ENCODE assay signal across 9 mouse cellular contexts in the genomic region with DNA sequence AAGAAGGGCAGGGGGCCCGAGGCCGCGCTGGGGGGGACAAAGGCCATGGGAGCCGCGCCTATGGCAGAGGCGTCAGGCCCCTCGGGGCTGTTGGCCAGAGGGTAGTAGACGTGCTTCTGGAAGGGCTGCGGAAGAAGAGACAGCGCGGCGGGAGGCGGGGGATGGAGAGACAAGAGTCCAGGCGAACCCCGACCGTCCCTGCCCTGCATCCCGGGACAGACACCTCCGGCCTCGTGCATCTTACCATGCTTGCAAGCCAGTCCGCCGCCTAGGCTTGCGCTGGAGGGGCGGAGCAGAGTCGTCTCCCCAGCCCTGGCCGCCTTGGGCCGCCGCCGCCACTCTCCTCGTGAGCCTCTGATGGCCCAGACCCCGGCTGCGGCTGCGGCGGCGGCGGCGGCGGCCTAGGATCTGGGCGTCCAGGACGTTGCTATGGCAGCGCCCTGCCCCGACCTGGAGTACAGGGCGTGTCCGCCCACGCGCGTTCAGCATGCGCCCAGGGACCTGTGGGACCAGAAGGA. TPM values are rescaled to one million over a fixed set of nuclear protein-coding genes. Genes with fewer than 3 reads are reported as not detected.
DNase-seq lines count a peak whose midpoint lies in the region; ATAC-seq and TF ChIP-seq lines count a peak whose summit lies in the region.
"Had no signal": no experiment of that assay in that cellular context is flagged by ENCODE, and none has a peak within 500 bp of the region (broad histone marks: within the 10 kb centered on the region; RNA-seq: fewer than 3 reads in every experiment).

No protein-coding gene starts in this region.

- WGBS in forebrain, embryonic 13.5 days = 2% methylated on average over 37 of the region's 47 CpGs
- WGBS in intestine, postnatal 0 days = 2% methylated on average over 47 of the region's 47 CpGs
- WGBS in stomach, embryonic 15.5 days = 5% methylated on average over 45 of the region's 47 CpGs

- H3K4me3 ChIP-seq in layer of hippocampus, adult 2 months = peak overlapping the region; percentile 74
- peak overlapping the region; percentile 25 for H3K4me3 ChIP-seq in brown adipose tissue, adult 24 weeks (ENCODE audit: insufficient read depth, low read depth, low read length)
- peak overlapping the region; percentile 46 for H3K4me3 ChIP-seq in forebrain, embryonic 13.5 days
- peak overlapping the region; percentile 41 for H3K4me3 ChIP-seq in intestine, postnatal 0 days (ENCODE audit: low read depth, low read length)
- H3K4me3 ChIP-seq in stomach, embryonic 15.5 days (replicated peaks) = peak overlapping the region; percentile 34

- peaks cover 7% of the 10 kb centered on the region; the same call in 1 of the 2 replicates for H3K27me3 ChIP-seq in forebrain, embryonic 13.5 days
- H3K27me3 ChIP-seq in intestine, postnatal 0 days (replicated peaks; ENCODE audit: control insufficient read depth, insufficient read depth, low read length) = peaks cover 14% of the 10 kb centered on the region
- peaks cover 6% of the 10 kb centered on the region; the same call in 1 of the 2 replicates for H3K27me3 ChIP-seq in stomach, embryonic 15.5 days (replicated peaks)

- no peaks in the 10 kb centered on the region for H3K4me1 ChIP-seq in brown adipose tissue, adult 24 weeks (ENCODE audit: control insufficient read depth, insufficient read depth, insufficient read length, low read length)
- peaks cover 50% of the 10 kb centered on the region for H3K4me1 ChIP-seq in forebrain, embryonic 13.5 days
- peaks cover 13% of the 10 kb centered on the region; the same call in 1 of the 2 replicates for H3K4me1 ChIP-seq in intestine, postnatal 0 days (replicated peaks; ENCODE audit: control insufficient read depth, insufficient read depth, low read length)
- H3K4me1 ChIP-seq in stomach, embryonic 15.5 days = peaks cover 19% of the 10 kb centered on the region

- H3K36me3 ChIP-seq in forebrain, embryonic 13.5 days (ENCODE audit: poor library complexity, severe bottlenecking) = peaks cover 25% of the 10 kb centered on the region
- H3K36me3 ChIP-seq in intestine, postnatal 0 days (ENCODE audit: control insufficient read depth, insufficient read depth) = no peaks in the 10 kb centered on the region
- 0 out of 2 replicates have a peak, but pooled peaks cover 2% of the 10 kb centered on the region for H3K36me3 ChIP-seq in stomach, embryonic 15.5 days

- H3K9me3 ChIP-seq in forebrain, embryonic 13.5 days (replicated peaks) = no peaks in the 10 kb centered on the region
- no peaks in the 10 kb centered on the region for H3K9me3 ChIP-seq in intestine, postnatal 0 days (ENCODE audit: control insufficient read depth)
- H3K9me3 ChIP-seq in stomach, embryonic 15.5 days = no peaks in the 10 kb centered on the region

- H3K27ac ChIP-seq in layer of hippocampus, adult 2 months = peak overlapping the region; percentile 32; the same call in 1 of the 2 replicates
- no peak overlapping the region for H3K27ac ChIP-seq in brown adipose tissue, adult 24 weeks (replicated peaks; ENCODE audit: low read depth, low read length)
- no peak overlapping the region for H3K27ac ChIP-seq in forebrain, embryonic 13.5 days
- no peak overlapping the region for H3K27ac ChIP-seq in intestine, postnatal 0 days (ENCODE audit: low read depth, low read length)
- no peak overlapping the region for H3K27ac ChIP-seq in stomach, embryonic 15.5 days
- H3K27ac ChIP-seq: macrophage had no signal

- peak in 1 of 2 experiments; percentile 33 for DNase-seq in layer of hippocampus, adult 2 months (ENCODE audit: low spot score in 2 of 2)
- DNase-seq in layer of hippocampus, adult 8-10 months (ENCODE audit: low spot score in 2 of 2) = no peak
- peak; percentile 36 for DNase-seq in lung, postnatal 25 days (ENCODE audit: low spot score)

- peak overlapping the region; percentile 66 for H3K9ac ChIP-seq in forebrain, embryonic 13.5 days
- no peak overlapping the region; the same call in 1 of the 2 replicates for H3K9ac ChIP-seq in intestine, postnatal 0 days (ENCODE audit: low read depth, low read length)
- H3K9ac ChIP-seq in stomach, embryonic 15.5 days = 0 out of 2 replicates have a peak overlapping the region, but pooled peaks have one; percentile 1

- peak overlapping the region; percentile 81 for H3K4me2 ChIP-seq in forebrain, embryonic 13.5 days
- H3K4me2 ChIP-seq in intestine, postnatal 0 days (replicated peaks; ENCODE audit: low read depth) = peak overlapping the region; percentile 72
- peak overlapping the region; percentile 88 for H3K4me2 ChIP-seq in stomach, embryonic 15.5 days

- no peak for TF ChIP-seq CTCF in layer of hippocampus, adult 2 months (conservative IDR thresholded peaks at IDR 0.05)
- TF ChIP-seq CTCF in intestine, postnatal 0 days (IDR thresholded peaks at IDR 0.05; ENCODE audit: low read depth) = no peak

- peak; percentile 22; the same call in 1 of the 2 replicates for ATAC-seq in forebrain, embryonic 13.5 days
- peak; percentile 39; the same call in 1 of the 2 replicates for ATAC-seq in intestine, postnatal 0 days
- peak; percentile 29; the same call in 1 of the 2 replicates for ATAC-seq in stomach, embryonic 15.5 days (ENCODE audit: insufficient read depth, low FRiP score, low read depth)
- no peak for ATAC-seq in erythroblast, adult 5-6 weeks (replicated peaks; ENCODE audit: low FRiP score, poor library complexity, severe bottlenecking)

RNA-seq across cellular contexts. Expression of a gene that starts 2.5 kb away (rescaled TPM):
- total RNA-seq in layer of hippocampus, adult 2 months (2021) = 100 to 1,000 TPM; 119 to 128 TPM
- 100 to 1,000 TPM; 103 to 148 (median 130) TPM for total RNA-seq in layer of hippocampus, adult 8-10 months (2022)
- polyA plus RNA-seq in brown adipose tissue, adult 24 weeks (2012; ENCODE audit: insufficient read depth, insufficient read length, missing spikeins) = 0.58 and 1.5 TPM in 2 replicates
- polyA plus RNA-seq in forebrain, embryonic 13.5 days (2015; fragmentation: Nextera tagmentation; extraction: Ambion mirVana) = 27.2 and 28.1 TPM in 2 replicates
- 2.7 and 3.2 TPM in 2 replicates for polyA plus RNA-seq in intestine, postnatal 0 days (2015; fragmentation: Nextera tagmentation; extraction: Ambion mirVana)
- polyA plus RNA-seq in stomach, embryonic 15.5 days (2015; fragmentation: Nextera tagmentation; extraction: Ambion mirVana) = 13.3 and 13.5 TPM in 2 replicates
- total RNA-seq in erythroblast, adult 5-6 weeks (2015; ENCODE audit: low replicate concordance) = 0.42 TPM in 1 of 2 replicates, not detected in the other
- total RNA-seq in erythroblast, adult 5-6 weeks (2017; ENCODE audit: low replicate concordance) = 3.2 TPM in 1 of 2 replicates, not detected in the other

RNA-seq across cellular contexts. Expression of a gene that starts 15.1 kb away (rescaled TPM):
- total RNA-seq in layer of hippocampus, adult 2 months (2021) = 10 to 100 TPM; 34.7 to 37.3 TPM
- total RNA-seq in layer of hippocampus, adult 8-10 months (2022) = 10 to 100 TPM; 32.5 to 46.7 (median 40.3) TPM
- polyA plus RNA-seq in brown adipose tissue, adult 24 weeks (2012; ENCODE audit: insufficient read depth, insufficient read length, missing spikeins) = 27.4 and 31.0 TPM in 2 replicates
- 17.4 and 17.5 TPM in 2 replicates for polyA plus RNA-seq in forebrain, embryonic 13.5 days (2015; fragmentation: Nextera tagmentation; extraction: Ambion mirVana)
- polyA plus RNA-seq in intestine, postnatal 0 days (2015; fragmentation: Nextera tagmentation; extraction: Ambion mirVana) = 37.6 and 38.1 TPM in 2 replicates
- 64.4 and 68.3 TPM in 2 replicates for polyA plus RNA-seq in stomach, embryonic 15.5 days (2015; fragmentation: Nextera tagmentation; extraction: Ambion mirVana)
- 11.7 and 16.9 TPM in 2 replicates for total RNA-seq in erythroblast, adult 5-6 weeks (2015; ENCODE audit: low replicate concordance)
- total RNA-seq in erythroblast, adult 5-6 weeks (2017; ENCODE audit: low replicate concordance) = 25.9 and 29.4 TPM in 2 replicates
